Mouse (Mus musculus): ENCODE data around the gene Gm20388. TPM values are rescaled to one million over a fixed set of nuclear protein-coding genes. Genes with fewer than 3 reads are reported as not detected.

The Gm20388 gene
- polyA plus RNA-seq, 1 experiment from 2014 or later = not detected

GRCm38 (mm10) chr8:120341124-120341523, 430.5 kb downstream of the Gm20388 start:
- no peaks in the 10 kb centered on the region for H3K27me3 ChIP-seq
- H3K36me3 ChIP-seq = no peaks in the 10 kb centered on the region
- H3K9me3 ChIP-seq = no peaks in the 10 kb centered on the region
- no peak overlapping the region for H3K4me3 ChIP-seq
- H3K27ac ChIP-seq = no peak overlapping the region
- no peak for ATAC-seq (ENCODE audit: insufficient number of reproducible peaks, insufficient read depth, low FRiP score, low TSS enrichment)
- H3K9ac ChIP-seq = no peak overlapping the region
- no peak overlapping the region for H3K4me2 ChIP-seq (replicated peaks)
- 62% methylated on average over 10 of the region's 10 CpGs for WGBS
- peaks cover 60% of the 10 kb centered on the region for H3K4me1 ChIP-seq

DNA sequence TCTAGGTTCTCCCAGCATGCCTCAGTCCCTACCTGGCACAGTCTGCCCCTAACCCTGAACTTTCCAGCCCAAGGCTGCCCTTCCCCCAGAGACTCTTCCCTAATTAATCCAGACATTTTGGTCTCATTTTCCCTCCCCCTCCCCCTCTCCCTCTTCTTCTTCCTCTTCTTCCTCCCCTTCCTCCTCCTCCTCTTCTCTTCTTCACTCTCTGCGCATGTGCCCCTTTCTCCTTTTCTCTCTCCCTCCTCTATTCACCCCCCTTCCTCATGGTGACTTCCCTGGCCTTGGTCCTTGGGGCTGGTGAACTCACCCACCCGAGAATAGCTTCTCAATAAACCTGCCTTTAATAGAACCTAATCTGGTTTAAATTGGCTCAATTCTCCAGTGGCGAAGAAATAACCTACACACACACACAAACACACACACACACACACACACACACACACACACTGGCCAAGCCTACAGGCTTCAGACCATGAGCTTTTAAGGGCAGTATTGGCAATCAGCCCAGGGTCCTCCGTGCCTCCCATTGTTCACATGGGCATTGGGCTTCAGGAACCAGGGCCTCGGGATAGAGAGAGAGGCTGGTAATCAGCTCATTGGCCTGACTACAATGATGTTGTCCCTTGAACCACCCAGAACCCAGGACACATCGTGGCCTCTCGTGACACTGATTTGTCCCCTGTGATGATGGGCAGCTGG, 432.4 kb downstream of the Gm20388 start:
- H3K27me3 ChIP-seq = 0 out of 2 replicates have a peak, but pooled peaks cover under 1% of the 10 kb centered on the region
- H3K9me3 ChIP-seq = no peaks in the 10 kb centered on the region
- WGBS = 67% methylated on average over 7 of the region's 7 CpGs
- H3K4me2 ChIP-seq (replicated peaks) = no peak overlapping the region
- no peak overlapping the region for H3K27ac ChIP-seq
- H3K4me3 ChIP-seq = no peak overlapping the region
- no peaks in the 10 kb centered on the region for H3K36me3 ChIP-seq
- H3K9ac ChIP-seq = no peak overlapping the region
- peaks cover 64% of the 10 kb centered on the region for H3K4me1 ChIP-seq
- no peak for ATAC-seq (ENCODE audit: insufficient number of reproducible peaks, insufficient read depth, low FRiP score, low TSS enrichment)

- no peak overlapping the region for H3K4me3 ChIP-seq
- 0 out of 2 replicates have a peak, but pooled peaks cover 7% of the 10 kb centered on the region for H3K27me3 ChIP-seq
- H3K27ac ChIP-seq = no peak overlapping the region
- 78% methylated on average over 12 of the region's 12 CpGs for WGBS
- no peaks in the 10 kb centered on the region for H3K36me3 ChIP-seq
- no peaks in the 10 kb centered on the region for H3K9me3 ChIP-seq
- H3K4me1 ChIP-seq = peaks cover 70% of the 10 kb centered on the region
- H3K9ac ChIP-seq = no peak overlapping the region
- no peak overlapping the region for H3K4me2 ChIP-seq (replicated peaks)
- ATAC-seq (ENCODE audit: insufficient number of reproducible peaks, insufficient read depth, low FRiP score, low TSS enrichment) = no peak
Measured at GRCm38 (mm10) chr8:120343582-120343981, 432.9 kb downstream of the Gm20388 start.

GRCm38 (mm10) chr8:120344166-120344565, 433.5 kb downstream of the Gm20388 start:
- Histone ChIP-seq H3K4me1 (peaks cover 75% of the 10 kb centered on the region), H3K27me3 (0 out of 2 replicates have a peak, but pooled peaks cover 7% of the 10 kb centered on the region), H3K27ac (peak overlapping the region; percentile 19), H3K4me3 (no peak overlapping the region), H3K36me3 (no peaks in the 10 kb centered on the region), H3K9ac (no peak overlapping the region), H3K4me2 (replicated peaks) (no peak overlapping the region), H3K9me3 (no peaks in the 10 kb centered on the region)
- no peak for ATAC-seq (ENCODE audit: insufficient number of reproducible peaks, insufficient read depth, low FRiP score, low TSS enrichment)
- 23% methylated on average over 4 of the region's 4 CpGs for WGBS

DNA sequence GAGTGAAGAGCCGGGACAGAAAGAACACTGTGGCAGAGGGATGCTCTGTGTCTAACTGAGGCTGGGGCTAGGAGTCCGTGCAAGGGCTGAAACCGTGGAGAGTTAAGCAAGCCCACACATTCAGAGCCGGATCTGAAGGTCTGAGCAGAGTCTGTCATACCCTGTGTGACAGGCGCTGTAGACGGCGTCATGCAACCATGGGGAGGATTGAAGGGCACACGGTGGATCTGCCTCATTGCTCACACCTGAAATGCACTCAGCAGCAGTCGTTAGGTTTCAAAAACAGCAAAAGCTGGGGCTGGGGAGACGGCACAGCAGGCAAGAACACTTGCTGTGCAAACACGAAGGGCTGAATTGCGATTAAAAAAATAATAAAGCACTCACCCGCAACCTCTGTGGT, 433.9 kb downstream of the Gm20388 start:
- H3K9me3 ChIP-seq = no peaks in the 10 kb centered on the region
- H3K4me2 ChIP-seq (replicated peaks) = no peak overlapping the region
- no peak overlapping the region for H3K4me3 ChIP-seq
- no peak overlapping the region for H3K9ac ChIP-seq
- 0 out of 2 replicates have a peak, but pooled peaks cover 7% of the 10 kb centered on the region for H3K27me3 ChIP-seq
- 34% methylated on average over 13 of the region's 13 CpGs for WGBS
- H3K36me3 ChIP-seq = no peaks in the 10 kb centered on the region
- peaks cover 74% of the 10 kb centered on the region for H3K4me1 ChIP-seq
- ATAC-seq (ENCODE audit: insufficient number of reproducible peaks, insufficient read depth, low FRiP score, low TSS enrichment) = no peak
- peak overlapping the region; percentile 19; the same call in 1 of the 2 replicates for H3K27ac ChIP-seq

- peaks cover 71% of the 10 kb centered on the region for H3K4me1 ChIP-seq
- no peak for ATAC-seq (ENCODE audit: insufficient number of reproducible peaks, insufficient read depth, low FRiP score, low TSS enrichment)
Measured at GRCm38 (mm10) chr8:120347734-120348341, 437.2 kb downstream of the Gm20388 start.

DNA sequence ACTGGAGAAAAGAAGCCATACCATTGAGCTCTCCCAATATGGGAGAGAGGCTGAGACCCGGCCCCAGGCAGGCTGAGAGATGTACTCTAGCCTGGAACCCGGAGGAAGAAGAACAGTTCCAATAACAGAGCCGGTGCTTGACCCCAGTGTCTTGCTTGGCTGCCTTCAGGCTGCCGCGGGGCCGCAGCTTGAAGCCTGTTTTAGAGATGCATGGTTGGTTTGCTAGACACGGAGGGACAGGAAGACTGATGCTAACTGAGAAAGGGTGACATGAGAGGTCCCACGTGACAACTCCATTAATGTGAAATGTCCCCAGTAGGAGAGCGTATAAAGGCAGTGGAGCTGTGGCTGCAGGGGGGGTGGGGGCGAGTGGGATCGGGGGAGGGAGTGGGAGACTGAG, 438.3 kb downstream of the Gm20388 start:
- no peak for ATAC-seq (ENCODE audit: insufficient number of reproducible peaks, insufficient read depth, low FRiP score, low TSS enrichment)
- H3K4me3 ChIP-seq = no peak overlapping the region
- peaks cover 75% of the 10 kb centered on the region for H3K4me1 ChIP-seq
- 0 out of 2 replicates have a peak, but pooled peaks cover 7% of the 10 kb centered on the region for H3K27me3 ChIP-seq
- H3K9ac ChIP-seq = no peak overlapping the region
- H3K9me3 ChIP-seq = no peaks in the 10 kb centered on the region
- H3K27ac ChIP-seq = no peak overlapping the region
- no peak overlapping the region for H3K4me2 ChIP-seq (replicated peaks)
- no peaks in the 10 kb centered on the region for H3K36me3 ChIP-seq
- WGBS = 33% methylated on average over 11 of the region's 11 CpGs

More at GRCm38 (mm10) chr8:120347734-120348341, 437.2 kb downstream of the Gm20388 start:
- 0 out of 2 replicates have a peak overlapping the region, but pooled peaks have one; percentile 15 for H3K4me2 ChIP-seq (replicated peaks)
- H3K27me3 ChIP-seq = 0 out of 2 replicates have a peak, but pooled peaks cover 7% of the 10 kb centered on the region
- no peak overlapping the region for H3K4me3 ChIP-seq
- H3K36me3 ChIP-seq = no peaks in the 10 kb centered on the region
- H3K9me3 ChIP-seq = no peaks in the 10 kb centered on the region
- no peak overlapping the region for H3K9ac ChIP-seq
- WGBS = 54% methylated on average over 21 of the region's 21 CpGs
- peak overlapping the region; percentile 36; the same call in 1 of the 2 replicates for H3K27ac ChIP-seq

DNA sequence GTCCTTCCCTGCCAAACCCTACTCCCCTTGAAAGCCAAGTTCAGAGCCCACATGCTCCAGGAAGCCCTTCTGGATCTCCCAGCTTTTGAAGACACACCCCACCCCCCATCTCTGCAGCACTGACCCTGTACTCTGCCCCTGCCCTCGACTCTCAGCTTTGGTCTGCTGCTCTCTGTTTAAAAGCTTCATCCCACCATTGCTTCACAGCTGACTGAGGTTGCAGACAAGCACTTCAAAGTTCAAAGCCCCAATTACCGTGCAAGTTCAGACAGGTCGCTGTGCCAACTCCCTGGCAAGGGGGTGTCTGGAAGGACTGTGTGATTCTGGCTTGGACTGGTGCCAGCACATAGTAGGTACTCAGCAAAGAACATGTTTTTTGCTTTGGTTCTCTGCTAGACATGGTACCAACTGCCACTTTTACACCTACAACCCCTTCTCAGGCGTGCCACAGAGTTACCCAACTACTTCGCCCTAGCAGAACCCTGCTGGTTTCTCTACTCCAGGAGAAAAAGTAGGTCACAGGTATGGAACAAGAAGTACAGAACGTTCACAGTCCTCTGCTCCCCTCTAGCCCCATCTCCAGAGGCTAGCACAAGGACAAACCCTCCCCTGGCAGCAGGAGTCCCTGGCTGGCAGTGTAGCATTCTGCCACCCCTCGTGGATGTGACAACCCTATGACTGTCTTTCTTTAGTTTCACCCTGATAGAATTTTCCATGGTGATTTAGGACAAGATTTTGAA, 440.9 kb downstream of the Gm20388 start:
- Histone ChIP-seq H3K27ac (no peak overlapping the region; the same call in 1 of the 2 replicates), H3K9ac (no peak overlapping the region), H3K4me2 (replicated peaks) (no peak overlapping the region), H3K27me3 (0 out of 2 replicates have a peak, but pooled peaks cover 7% of the 10 kb centered on the region), H3K4me3 (no peak overlapping the region), H3K9me3 (no peaks in the 10 kb centered on the region), H3K4me1 (peaks cover 59% of the 10 kb centered on the region), H3K36me3 (no peaks in the 10 kb centered on the region)
- ATAC-seq (ENCODE audit: insufficient number of reproducible peaks, insufficient read depth, low FRiP score, low TSS enrichment) = no peak
- WGBS = 69% methylated on average over 7 of the region's 7 CpGs

GRCm38 (mm10) chr8:120352096-120352495, 441.5 kb downstream of the Gm20388 start:
- Histone ChIP-seq H3K27me3 (0 out of 2 replicates have a peak, but pooled peaks cover 7% of the 10 kb centered on the region), H3K9me3 (no peaks in the 10 kb centered on the region), H3K9ac (no peak overlapping the region), H3K4me2 (replicated peaks) (no peak overlapping the region), H3K27ac (no peak overlapping the region; the same call in 1 of the 2 replicates), H3K36me3 (no peaks in the 10 kb centered on the region), H3K4me3 (no peak overlapping the region), H3K4me1 (peaks cover 53% of the 10 kb centered on the region)
- WGBS = 37% methylated on average over 10 of the region's 10 CpGs
- ATAC-seq (ENCODE audit: insufficient number of reproducible peaks, insufficient read depth, low FRiP score, low TSS enrichment) = no peak

- Histone ChIP-seq H3K27ac (no peak overlapping the region), H3K9ac (no peak overlapping the region), H3K27me3 (no peaks in the 10 kb centered on the region), H3K4me2 (replicated peaks) (no peak overlapping the region), H3K9me3 (no peaks in the 10 kb centered on the region), H3K4me1 (peaks cover 35% of the 10 kb centered on the region), H3K4me3 (no peak overlapping the region), H3K36me3 (no peaks in the 10 kb centered on the region)
- ATAC-seq (ENCODE audit: insufficient number of reproducible peaks, insufficient read depth, low FRiP score, low TSS enrichment) = no peak
- 55% methylated on average over 9 of the region's 9 CpGs for WGBS
Measured at GRCm38 (mm10) chr8:120356067-120356466, 445.4 kb downstream of the Gm20388 start.

DNA sequence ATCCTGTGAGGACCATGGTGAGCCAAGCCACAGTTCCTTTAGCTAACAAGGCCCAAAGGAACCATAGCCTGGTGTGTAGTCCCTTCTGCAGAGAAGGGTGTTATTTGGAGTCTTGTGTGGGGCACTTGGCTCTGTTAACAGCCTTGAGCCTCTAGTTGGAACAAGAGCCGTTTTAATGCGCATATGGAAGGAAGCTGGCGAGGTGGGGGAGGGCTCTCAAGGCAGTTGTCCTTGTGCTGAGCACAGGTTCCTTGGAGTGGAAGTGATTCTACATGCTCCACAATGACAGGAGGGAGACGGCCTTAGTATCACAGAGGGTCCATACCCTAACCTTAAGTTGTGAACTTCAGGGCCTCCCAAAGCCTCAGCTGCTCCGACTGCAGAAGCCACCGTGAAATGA, 446.9 kb downstream of the Gm20388 start:
- H3K27me3 ChIP-seq = no peaks in the 10 kb centered on the region
- no peaks in the 10 kb centered on the region for H3K36me3 ChIP-seq
- H3K9ac ChIP-seq = no peak overlapping the region
- H3K4me2 ChIP-seq (replicated peaks) = no peak overlapping the region
- WGBS = 77% methylated on average over 6 of the region's 6 CpGs
- no peak overlapping the region for H3K27ac ChIP-seq
- H3K4me3 ChIP-seq = no peak overlapping the region
- peaks cover 24% of the 10 kb centered on the region for H3K4me1 ChIP-seq
- ATAC-seq (ENCODE audit: insufficient number of reproducible peaks, insufficient read depth, low FRiP score, low TSS enrichment) = no peak
- no peaks in the 10 kb centered on the region for H3K9me3 ChIP-seq
